Mouse (Mus musculus): ENCODE measurements at regions not wholly inside any gene's neighbourhood (a gene's known extent, or its start where the extent isn't known, plus 50 kb on each side); places are given as distances from the start of the nearest gene placed in this dataset.

DNA sequence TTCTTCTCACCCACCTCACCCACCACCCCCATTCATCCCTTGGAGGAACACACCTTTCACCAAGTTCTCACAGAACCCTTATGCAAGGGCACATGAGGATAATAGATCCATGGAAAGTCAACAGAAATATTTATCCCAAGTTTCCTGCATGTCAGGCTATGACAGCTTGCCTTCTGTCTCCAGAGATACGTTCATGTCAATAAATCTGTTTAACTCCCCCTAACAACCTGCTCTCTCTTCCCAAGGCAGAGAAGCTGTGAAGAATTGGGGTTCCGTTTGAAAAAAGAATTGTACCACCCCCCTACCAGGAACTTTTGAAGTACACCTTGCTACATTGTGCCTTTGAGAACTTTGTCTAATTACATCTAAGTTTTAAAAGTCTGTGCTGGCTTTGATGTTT, 331.6 kb downstream of the Lpin1 start:
- Histone ChIP-seq H3K27me3 (no peaks in the 10 kb centered on the region), H3K4me2 (no peak overlapping the region), H3K4me1 (replicated peaks) (no peaks in the 10 kb centered on the region; the same call in 1 of the 2 replicates), H3K9me3 (no peaks in the 10 kb centered on the region; the same call in 1 of the 2 replicates), H3K27ac (replicated peaks) (no peak overlapping the region), H3K4me3 (no peak overlapping the region), H3K36me3 (no peaks in the 10 kb centered on the region), H3K9ac (no peak overlapping the region)
- WGBS = 77% methylated on average over 2 of the region's 2 CpGs
- ATAC-seq (ENCODE audit: low read depth) = no peak

DNA sequence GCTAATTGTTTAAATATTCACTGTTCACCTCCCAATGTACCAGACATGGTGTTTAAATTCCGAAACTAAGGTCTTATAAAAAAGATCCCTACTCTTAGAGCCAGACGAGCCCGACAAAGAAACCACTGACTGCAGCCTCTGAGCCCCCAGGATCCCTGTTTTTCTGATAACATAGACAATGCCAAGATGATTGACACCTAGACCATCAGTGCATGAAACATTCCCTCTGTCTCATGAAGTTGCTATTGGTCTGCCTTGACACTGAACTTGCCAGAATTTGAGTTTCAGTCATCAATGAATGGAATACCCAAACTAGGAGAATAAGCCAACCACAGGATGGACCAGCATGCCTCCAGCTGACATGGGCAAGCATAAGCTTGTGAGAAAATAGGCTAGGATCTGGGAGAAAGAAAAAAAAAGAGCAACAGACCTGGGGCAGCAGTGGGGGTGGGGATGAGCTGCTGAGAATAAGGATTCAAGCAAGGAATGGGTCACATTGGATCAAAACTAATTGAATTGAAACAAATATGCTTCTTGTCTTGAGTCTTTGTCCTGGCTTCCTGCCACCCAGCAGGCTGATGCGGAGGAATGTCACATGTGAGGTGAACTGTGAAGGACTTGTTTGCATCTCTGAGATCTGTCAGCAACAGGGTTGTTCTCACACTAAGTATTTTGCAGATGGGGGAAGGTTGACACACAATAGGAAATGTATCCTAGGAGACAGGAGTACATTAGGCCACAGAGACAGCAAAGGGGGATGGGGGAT, 333.0 kb downstream of the Lpin1 start:
- H3K27ac ChIP-seq (replicated peaks) = no peak overlapping the region
- 73% methylated on average over 4 of the region's 4 CpGs for WGBS
- no peak overlapping the region for H3K4me2 ChIP-seq
- no peak overlapping the region for H3K9ac ChIP-seq
- ATAC-seq (ENCODE audit: low read depth) = no peak
- no peaks in the 10 kb centered on the region; the same call in 1 of the 2 replicates for H3K9me3 ChIP-seq
- no peak overlapping the region for H3K4me3 ChIP-seq
- no peaks in the 10 kb centered on the region; the same call in 1 of the 2 replicates for H3K4me1 ChIP-seq (replicated peaks)
- no peaks in the 10 kb centered on the region for H3K27me3 ChIP-seq
- no peaks in the 10 kb centered on the region for H3K36me3 ChIP-seq

DNA sequence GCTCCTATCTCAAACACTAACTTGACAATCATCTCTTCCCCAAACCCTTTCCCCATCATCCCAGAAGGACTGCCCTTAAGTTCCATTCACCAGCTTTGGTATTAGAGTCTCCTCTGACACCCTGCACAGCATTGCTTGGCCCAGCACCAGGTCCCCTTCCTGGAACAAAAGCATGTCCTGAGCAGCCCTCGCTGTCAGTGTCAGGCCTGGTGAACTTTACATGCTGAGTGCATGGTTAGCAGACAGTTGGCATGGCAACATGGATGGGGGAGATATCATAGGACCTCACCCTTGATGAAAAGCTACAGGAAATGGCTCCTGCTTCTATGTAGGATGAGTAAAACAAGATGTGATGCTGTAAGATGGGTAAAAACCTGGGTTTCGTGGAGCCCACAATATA, 333.6 kb downstream of the Lpin1 start:
- Histone ChIP-seq H3K9me3 (no peaks in the 10 kb centered on the region; the same call in 1 of the 2 replicates), H3K4me1 (replicated peaks) (no peaks in the 10 kb centered on the region; the same call in 1 of the 2 replicates), H3K36me3 (no peaks in the 10 kb centered on the region), H3K27ac (replicated peaks) (no peak overlapping the region), H3K9ac (no peak overlapping the region), H3K4me2 (no peak overlapping the region), H3K27me3 (no peaks in the 10 kb centered on the region), H3K4me3 (no peak overlapping the region)
- ATAC-seq (ENCODE audit: low read depth) = no peak
- WGBS = 58% methylated on average over 2 of the region's 2 CpGs

DNA sequence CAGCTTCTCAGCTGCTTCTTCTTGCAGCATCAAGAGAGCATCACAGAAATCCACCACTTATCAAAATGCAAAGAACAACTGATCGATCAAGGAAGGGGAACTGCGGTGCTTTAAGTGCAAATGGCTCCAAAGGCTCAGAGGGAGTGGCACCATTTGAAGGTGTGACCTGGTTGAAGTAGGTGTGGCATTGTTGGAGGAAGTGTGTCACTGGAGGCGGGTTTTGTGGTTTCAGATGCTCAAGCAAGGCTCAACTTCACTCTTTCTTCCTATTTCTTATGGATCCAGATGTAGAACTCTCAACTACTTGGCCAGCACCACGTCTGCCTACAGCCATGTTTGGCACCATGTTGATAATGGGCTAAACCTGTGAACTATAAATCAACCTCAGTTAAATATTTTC, 334.5 kb downstream of the Lpin1 start:
- Histone ChIP-seq H3K9me3 (no peaks in the 10 kb centered on the region), H3K9ac (no peak overlapping the region), H3K27me3 (no peaks in the 10 kb centered on the region), H3K4me3 (no peak overlapping the region), H3K27ac (replicated peaks) (no peak overlapping the region), H3K4me1 (replicated peaks) (no peaks in the 10 kb centered on the region; the same call in 1 of the 2 replicates), H3K36me3 (no peaks in the 10 kb centered on the region), H3K4me2 (no peak overlapping the region)
- ATAC-seq (ENCODE audit: low read depth) = no peak
- WGBS = 85% methylated on average over 4 of the region's 4 CpGs

DNA sequence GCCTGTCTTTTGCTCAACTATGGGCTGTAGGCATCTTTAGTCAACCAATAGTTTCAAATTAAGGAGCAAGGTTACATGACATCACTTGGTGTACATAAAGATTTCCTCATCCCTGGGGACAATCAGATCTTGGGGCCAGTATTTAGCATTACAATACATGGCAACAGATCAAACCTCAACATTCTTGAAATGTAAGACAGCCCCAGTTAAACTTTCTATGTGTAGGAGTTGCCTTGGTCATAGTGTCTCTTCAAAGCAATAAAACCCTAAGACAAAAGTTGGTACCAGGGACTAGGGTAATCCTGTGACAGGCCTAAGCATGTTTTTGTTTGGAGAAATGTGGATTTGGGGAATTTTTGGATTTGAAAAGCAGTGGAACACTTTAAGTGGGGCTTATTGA, 338.3 kb downstream of the Lpin1 start:
- no peaks in the 10 kb centered on the region for H3K9me3 ChIP-seq
- H3K4me1 ChIP-seq (replicated peaks) = no peaks in the 10 kb centered on the region; the same call in 1 of the 2 replicates
- no peak overlapping the region for H3K4me3 ChIP-seq
- H3K9ac ChIP-seq = no peak overlapping the region
- no peaks in the 10 kb centered on the region for H3K27me3 ChIP-seq
- no peak overlapping the region for H3K27ac ChIP-seq (replicated peaks)
- no peaks in the 10 kb centered on the region for H3K36me3 ChIP-seq
- ATAC-seq (ENCODE audit: low read depth) = no peak
- H3K4me2 ChIP-seq = no peak overlapping the region

DNA sequence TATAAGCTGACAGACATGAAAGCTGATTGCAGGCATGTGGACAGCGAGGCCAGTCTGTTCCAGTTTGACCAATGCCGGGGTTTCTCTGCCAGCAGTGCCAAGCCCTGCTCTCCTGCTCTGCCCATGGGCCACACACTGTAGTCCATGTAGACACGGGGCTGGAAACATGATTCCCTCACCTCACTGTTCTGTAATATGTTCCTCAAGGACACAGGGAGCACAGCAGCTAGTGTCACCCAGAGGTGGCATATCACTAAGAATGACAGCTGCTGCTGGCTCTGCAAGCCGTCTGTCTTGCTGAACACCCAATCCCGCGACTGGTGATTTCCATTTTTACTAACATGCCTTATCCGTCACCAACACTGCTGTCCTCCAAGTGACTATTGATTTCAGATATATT, 339.9 kb downstream of the Lpin1 start:
- Histone ChIP-seq H3K9me3 (no peaks in the 10 kb centered on the region), H3K9ac (no peak overlapping the region), H3K27me3 (no peaks in the 10 kb centered on the region), H3K27ac (replicated peaks) (no peak overlapping the region), H3K36me3 (no peaks in the 10 kb centered on the region), H3K4me2 (no peak overlapping the region), H3K4me3 (no peak overlapping the region), H3K4me1 (replicated peaks) (no peaks in the 10 kb centered on the region)
- WGBS = 84% methylated on average over 7 of the region's 7 CpGs
- no peak for ATAC-seq (ENCODE audit: low read depth)

DNA sequence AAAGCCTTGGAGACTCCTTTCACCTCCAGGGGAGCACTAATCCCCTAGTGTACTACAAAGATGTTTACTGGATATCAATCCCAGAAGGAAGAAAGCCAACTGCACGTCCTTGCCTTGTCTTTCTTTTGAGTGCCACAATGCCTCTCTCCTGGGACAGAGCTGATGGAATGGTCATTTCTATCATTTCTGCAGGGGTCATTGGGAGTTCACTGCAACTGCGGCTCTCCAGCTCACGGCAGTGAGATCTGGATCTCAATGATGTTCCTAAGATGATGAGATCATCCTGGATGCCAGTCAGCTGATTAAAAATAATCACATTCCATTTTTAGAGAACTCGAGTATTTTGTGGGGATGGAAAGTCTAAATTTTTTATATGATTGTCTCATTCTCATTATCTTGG, 341.1 kb downstream of the Lpin1 start:
- Histone ChIP-seq H3K36me3 (no peaks in the 10 kb centered on the region), H3K4me1 (replicated peaks) (no peaks in the 10 kb centered on the region), H3K27me3 (no peaks in the 10 kb centered on the region), H3K27ac (replicated peaks) (no peak overlapping the region), H3K4me2 (no peak overlapping the region), H3K9ac (no peak overlapping the region), H3K4me3 (no peak overlapping the region), H3K9me3 (no peaks in the 10 kb centered on the region)
- 63% methylated on average over 4 of the region's 4 CpGs for WGBS
- no peak for ATAC-seq (ENCODE audit: low read depth)

DNA sequence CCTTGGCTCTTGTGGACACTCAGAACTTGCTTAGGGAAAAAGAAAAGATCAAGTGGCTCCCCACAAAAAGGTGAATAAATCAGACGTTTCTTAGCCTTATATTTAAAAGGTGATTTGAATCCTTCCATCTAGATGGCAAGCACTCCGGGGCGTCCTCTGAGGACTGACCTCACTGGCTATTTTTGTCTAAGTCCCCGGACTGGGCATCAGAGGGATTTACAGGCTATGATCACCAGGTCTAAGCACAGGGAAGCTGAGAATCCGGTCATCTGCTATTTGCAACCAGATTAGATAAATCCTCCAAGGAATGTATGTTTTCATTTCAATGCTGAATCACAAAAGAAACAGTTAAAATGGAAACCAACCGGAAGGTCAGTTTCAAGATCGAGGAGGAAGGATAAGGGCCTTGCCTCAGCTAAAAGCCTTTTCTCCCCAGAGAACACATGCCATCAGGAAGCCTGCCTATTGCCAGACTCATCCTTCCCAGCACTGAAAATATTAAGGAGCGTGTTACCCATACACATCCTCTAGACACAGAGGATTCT, 342.1 kb downstream of the Lpin1 start:
- Histone ChIP-seq H3K4me3 (no peak overlapping the region), H3K36me3 (no peaks in the 10 kb centered on the region), H3K9ac (no peak overlapping the region), H3K4me2 (no peak overlapping the region), H3K27me3 (no peaks in the 10 kb centered on the region), H3K4me1 (replicated peaks) (no peaks in the 10 kb centered on the region), H3K9me3 (no peaks in the 10 kb centered on the region), H3K27ac (replicated peaks) (no peak overlapping the region)
- ATAC-seq (ENCODE audit: low read depth) = no peak
- WGBS = 79% methylated on average over 8 of the region's 8 CpGs

DNA sequence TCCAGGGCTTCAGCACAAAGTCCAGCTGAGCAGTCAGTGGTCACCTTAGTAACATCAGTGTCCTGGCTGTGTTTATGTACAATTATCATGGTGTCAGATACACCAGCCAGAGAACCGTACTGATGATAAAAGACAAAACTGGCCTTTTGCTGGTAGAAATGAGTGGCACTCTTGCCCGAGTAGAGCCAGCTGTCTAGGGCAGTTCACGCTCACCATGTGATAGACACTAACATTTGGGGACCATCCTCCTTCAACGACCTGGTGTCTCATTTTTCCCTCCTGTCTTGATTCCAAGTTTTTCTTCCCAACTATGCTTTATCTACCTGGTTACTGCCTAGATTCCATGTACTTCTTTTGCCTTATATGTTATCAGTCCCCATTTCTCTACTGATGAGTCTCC, 349.3 kb downstream of the Lpin1 start:
- no peaks in the 10 kb centered on the region for H3K27me3 ChIP-seq
- H3K36me3 ChIP-seq = no peaks in the 10 kb centered on the region
- H3K4me3 ChIP-seq = no peak overlapping the region
- H3K9ac ChIP-seq = no peak overlapping the region
- H3K4me2 ChIP-seq = no peak overlapping the region
- H3K27ac ChIP-seq (replicated peaks) = no peak overlapping the region
- WGBS = 82% methylated on average over 4 of the region's 4 CpGs
- ATAC-seq (ENCODE audit: low read depth) = no peak
- no peaks in the 10 kb centered on the region for H3K4me1 ChIP-seq (replicated peaks)
- no peaks in the 10 kb centered on the region for H3K9me3 ChIP-seq

DNA sequence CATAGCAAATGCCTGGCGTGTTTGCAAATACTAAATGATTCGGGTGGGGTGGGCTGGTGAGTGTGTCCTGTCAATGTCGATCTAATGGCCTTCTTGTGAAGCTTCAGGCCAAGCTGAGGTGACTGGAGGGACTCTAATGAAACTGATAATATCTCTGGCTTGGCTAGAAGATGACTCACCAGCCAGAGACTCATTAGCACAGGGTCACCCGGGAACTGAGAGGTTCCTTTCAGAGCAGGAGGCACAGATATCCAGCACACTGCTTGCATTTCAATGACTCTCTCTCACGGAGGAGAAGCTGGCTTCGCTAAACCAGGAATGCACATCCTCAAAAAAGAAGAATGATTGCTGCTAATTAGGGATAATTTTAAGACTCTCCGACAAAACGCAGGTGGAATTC, 349.8 kb downstream of the Lpin1 start:
- H3K36me3 ChIP-seq = no peaks in the 10 kb centered on the region
- H3K9ac ChIP-seq = no peak overlapping the region
- no peak overlapping the region for H3K27ac ChIP-seq (replicated peaks)
- H3K9me3 ChIP-seq = no peaks in the 10 kb centered on the region
- 68% methylated on average over 8 of the region's 8 CpGs for WGBS
- H3K4me2 ChIP-seq = no peak overlapping the region
- ATAC-seq (ENCODE audit: low read depth) = no peak
- no peaks in the 10 kb centered on the region for H3K4me1 ChIP-seq (replicated peaks)
- no peaks in the 10 kb centered on the region for H3K27me3 ChIP-seq
- no peak overlapping the region for H3K4me3 ChIP-seq

DNA sequence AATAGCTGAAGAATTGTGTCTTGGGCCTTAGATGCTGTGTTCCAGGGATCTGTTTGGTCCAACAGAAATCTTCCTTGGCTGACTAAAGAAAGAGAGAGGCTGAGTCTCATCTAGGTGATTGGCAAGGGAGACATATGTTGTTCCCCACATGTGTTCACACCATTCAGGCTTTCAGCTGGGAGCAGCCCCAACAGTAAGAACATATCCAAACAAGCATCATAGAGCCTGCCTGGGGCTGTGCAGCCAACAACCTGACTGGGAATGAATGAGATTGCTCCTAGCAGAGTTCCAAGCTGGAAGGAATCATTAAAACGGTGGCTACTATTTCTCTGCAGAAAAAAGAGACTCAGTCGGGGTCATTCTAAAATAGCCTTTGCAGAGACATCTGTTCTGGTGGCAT, 350.3 kb downstream of the Lpin1 start:
- ATAC-seq (ENCODE audit: low read depth) = no peak
- no peaks in the 10 kb centered on the region for H3K27me3 ChIP-seq
- H3K9ac ChIP-seq = no peak overlapping the region
- H3K4me1 ChIP-seq (replicated peaks) = no peaks in the 10 kb centered on the region
- no peak overlapping the region for H3K4me2 ChIP-seq
- no peak overlapping the region for H3K27ac ChIP-seq (replicated peaks)
- no peaks in the 10 kb centered on the region for H3K36me3 ChIP-seq
- H3K9me3 ChIP-seq = no peaks in the 10 kb centered on the region
- WGBS = 83% methylated on average over 2 of the region's 2 CpGs
- H3K4me3 ChIP-seq = no peak overlapping the region

DNA sequence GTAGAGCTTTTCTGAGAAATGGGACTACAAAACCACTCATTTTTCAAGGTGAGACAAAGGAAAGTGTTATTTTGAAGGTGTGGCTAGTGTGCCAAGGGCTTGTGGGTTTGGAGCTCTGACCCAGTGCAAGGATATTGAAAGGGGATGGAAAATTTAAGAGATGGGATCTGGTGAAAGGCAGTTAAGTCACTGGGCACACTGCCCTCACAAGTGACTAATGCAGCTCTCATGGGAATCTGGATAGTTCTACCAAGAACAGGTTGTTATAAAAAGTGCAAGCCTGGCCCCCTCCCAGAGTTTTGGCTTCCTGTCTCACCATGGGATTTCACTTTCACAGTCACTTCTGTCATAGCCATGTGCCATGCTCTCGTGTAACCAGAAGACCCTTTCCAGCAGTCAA, 360.1 kb downstream of the Lpin1 start:
- WGBS = 87% methylated on average over 1 of the region's 1 CpGs
- Histone ChIP-seq H3K9me3 (no peaks in the 10 kb centered on the region), H3K27me3 (no peaks in the 10 kb centered on the region), H3K4me1 (replicated peaks) (no peaks in the 10 kb centered on the region), H3K36me3 (no peaks in the 10 kb centered on the region), H3K27ac (replicated peaks) (no peak overlapping the region), H3K9ac (no peak overlapping the region), H3K4me3 (no peak overlapping the region), H3K4me2 (no peak overlapping the region)
- ATAC-seq (ENCODE audit: low read depth) = no peak

DNA sequence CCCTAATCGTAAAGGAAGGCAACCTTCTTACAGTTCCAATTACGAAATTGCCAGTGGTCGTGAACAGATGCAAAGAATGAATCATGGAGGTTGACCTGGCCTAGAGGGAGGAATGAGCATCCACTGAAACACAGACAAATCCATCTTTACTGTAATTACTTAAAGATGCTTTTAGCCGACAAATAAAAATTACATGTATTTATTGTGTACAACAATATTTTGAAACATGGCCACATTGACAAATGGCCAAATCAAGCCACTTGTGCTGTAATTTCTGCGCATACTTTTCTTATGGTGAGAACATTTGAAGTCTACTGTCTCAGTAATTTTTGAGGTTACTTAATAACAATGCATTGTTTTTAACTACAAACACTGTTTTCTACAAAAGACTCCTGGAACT, 360.7 kb downstream of the Lpin1 start:
- ATAC-seq (ENCODE audit: low read depth) = no peak
- no peaks in the 10 kb centered on the region for H3K4me1 ChIP-seq (replicated peaks)
- no peak overlapping the region for H3K9ac ChIP-seq

More for the DNA sequence above, 360.7 kb downstream of the Lpin1 start:
- Histone ChIP-seq H3K4me2 (no peak overlapping the region), H3K27me3 (no peaks in the 10 kb centered on the region), H3K27ac (replicated peaks) (no peak overlapping the region), H3K36me3 (no peaks in the 10 kb centered on the region), H3K4me3 (no peak overlapping the region), H3K9me3 (no peaks in the 10 kb centered on the region)
- WGBS = 92% methylated on average over 5 of the region's 5 CpGs
